Mouse (Mus musculus) CD4-positive, CD25-positive, alpha-beta regulatory T cell, adult 4 months (primary cell): ENCODE data around the gene Piwil4. TPM values are rescaled to one million over a fixed set of nuclear protein-coding genes. Genes with fewer than 3 reads are reported as not detected.

Experiments
- ATAC-seq: one replicate; pipeline ENCODE4 v1.8.0; 2017
- polyA plus RNA-seq, 2 experiments: library from polyadenylated mRNA; unstranded; fragments of 100-300 nt; shearing (Covaris generic); gene quantifications; one replicate each; pipeline ENCODE4 v1.2.1; 2017

Piwil4 gene
- polyA plus RNA-seq: under 1 TPM; 0.44 to 0.57 TPM

GRCm38 (mm10) chr9:14740151-14740924, at the start of gene Piwil4:
Gene Piwil4 (minus strand): TSS chr9:14740733.
- no peak for ATAC-seq

GRCm38 (mm10) chr9:14787356-14787755, 46.8 kb upstream of the Piwil4 start:
- ATAC-seq: no peak

GRCm38 (mm10) chr9:14784039-14785002, 43.8 kb upstream of the Piwil4 start, which contains the start of the genes Mre11a and Ankrd49:
Gene Mre11a (plus strand): TSS chr9:14784654.
Gene Ankrd49 (minus strand): TSS chr9:14784856.
- ATAC-seq: peak; percentile 99

GRCm38 (mm10) chr9:14778341-14778740, 37.8 kb upstream of the Piwil4 start:
- no peak for ATAC-seq

GRCm38 (mm10) chr9:14773813-14774212, 33.3 kb upstream of the Piwil4 start:
- peak; percentile 67 for ATAC-seq

- no peak for ATAC-seq
Measured at GRCm38 (mm10) chr9:14772074-14772473, 31.5 kb upstream of the Piwil4 start.

GRCm38 (mm10) chr9:14770803-14771471, 30.4 kb upstream of the Piwil4 start, which contains the start of gene 1700012B09Rik:
Gene 1700012B09Rik (minus strand): TSS chr9:14771030.
- ATAC-seq: no peak

- ATAC-seq: no peak
Measured at GRCm38 (mm10) chr9:14769811-14770210, 29.3 kb upstream of the Piwil4 start.

- no peak for ATAC-seq
Measured at GRCm38 (mm10) chr9:14764765-14765164, 24.2 kb upstream of the Piwil4 start.

- ATAC-seq: no peak
Measured at GRCm38 (mm10) chr9:14759261-14759660, 18.7 kb upstream of the Piwil4 start.

- ATAC-seq: no peak
Measured at GRCm38 (mm10) chr9:14758590-14758989, 18.1 kb upstream of the Piwil4 start.

- ATAC-seq: no peak
Measured at GRCm38 (mm10) chr9:14754469-14754868, 13.9 kb upstream of the Piwil4 start.

- ATAC-seq: no peak
Measured at GRCm38 (mm10) chr9:14753947-14754346, 13.4 kb upstream of the Piwil4 start.

- no peak for ATAC-seq
Measured at GRCm38 (mm10) chr9:14752001-14752522, 11.5 kb upstream of the Piwil4 start, which contains the start of gene Fut4. Gene Fut4 (minus strand): TSS chr9:14752393.

- ATAC-seq: no peak
Measured at GRCm38 (mm10) chr9:14751503-14752000, 11.0 kb upstream of the Piwil4 start.

GRCm38 (mm10) chr9:14750901-14751502, 10.5 kb upstream of the Piwil4 start:
- no peak for ATAC-seq

GRCm38 (mm10) chr9:14739498-14740150, 909 bp downstream of the Piwil4 start:
- no peak for ATAC-seq

- no peak for ATAC-seq
Measured at GRCm38 (mm10) chr9:14730941-14731541, 9.5 kb downstream of the Piwil4 start.

GRCm38 (mm10) chr9:14728365-14728764, 12.2 kb downstream of the Piwil4 start:
- ATAC-seq: no peak

- no peak for ATAC-seq
Measured at GRCm38 (mm10) chr9:14726629-14727028, 13.9 kb downstream of the Piwil4 start.

- ATAC-seq: no peak
Measured at GRCm38 (mm10) chr9:14726005-14726404, 14.5 kb downstream of the Piwil4 start.
